Mouse (Mus musculus): ENCODE data around the gene Abhd13. TPM values are rescaled to one million over a fixed set of nuclear protein-coding genes. Genes with fewer than 3 reads are reported as not detected.

Abhd13 gene
- polyA plus RNA-seq, 1 experiment from 2014 or later = 19.4 TPM

- H3K27ac ChIP-seq (replicated peaks) = no peak overlapping the region
- ATAC-seq (ENCODE audit: low FRiP score, low read depth) = no peak
- 42% methylated on average over 15 of the region's 15 CpGs for WGBS
Observed at GRCm38 (mm10) chr8:9977016-9977415, 491 bp upstream of the Abhd13 start.

GRCm38 (mm10) chr8:9978475-9979230 is 1.1 kb downstream of the Abhd13 start:
- Histone ChIP-seq H3K4me2 (replicated peaks) (peak overlapping the region; percentile 81), H3K9me3 (no peaks in the 10 kb centered on the region), H3K4me1 (peaks cover 34% of the 10 kb centered on the region), H3K27me3 (no peaks in the 10 kb centered on the region), H3K27ac (replicated peaks) (no peak overlapping the region), H3K36me3 (peaks cover 7% of the 10 kb centered on the region), H3K9ac (replicated peaks) (peak overlapping the region; percentile 89), H3K4me3 (peak overlapping the region; percentile 83)
- no peak for ATAC-seq (ENCODE audit: low FRiP score, low read depth)
- WGBS = 62% methylated on average over 18 of the region's 18 CpGs

More at GRCm38 (mm10) chr8:9977016-9977415, 491 bp upstream of the Abhd13 start:
- Histone ChIP-seq H3K4me3 (peak overlapping the region; percentile 83), H3K9ac (replicated peaks) (0 out of 2 replicates have a peak overlapping the region, but pooled peaks have one; percentile 89), H3K36me3 (peaks cover 14% of the 10 kb centered on the region), H3K9me3 (no peaks in the 10 kb centered on the region), H3K27me3 (no peaks in the 10 kb centered on the region), H3K4me2 (replicated peaks) (peak overlapping the region; percentile 81), H3K4me1 (peaks cover 34% of the 10 kb centered on the region)

- Histone ChIP-seq H3K27ac (replicated peaks) (no peak overlapping the region), H3K4me2 (replicated peaks) (no peak overlapping the region), H3K27me3 (no peaks in the 10 kb centered on the region), H3K36me3 (peaks cover 11% of the 10 kb centered on the region), H3K4me1 (peaks cover 34% of the 10 kb centered on the region), H3K4me3 (no peak overlapping the region), H3K9ac (replicated peaks) (no peak overlapping the region), H3K9me3 (no peaks in the 10 kb centered on the region)
- 84% methylated on average over 1 of the region's 1 CpGs for WGBS
- no peak for ATAC-seq (ENCODE audit: low FRiP score, low read depth)
Observed at GRCm38 (mm10) chr8:9979746-9980145, 2.2 kb downstream of the Abhd13 start.

GRCm38 (mm10) chr8:9980188-9980587 is 2.7 kb downstream of the Abhd13 start:
- no peak overlapping the region for H3K4me2 ChIP-seq (replicated peaks)
- ATAC-seq (ENCODE audit: low FRiP score, low read depth) = no peak
- no peaks in the 10 kb centered on the region for H3K9me3 ChIP-seq
- H3K36me3 ChIP-seq = peaks cover 11% of the 10 kb centered on the region
- no peak overlapping the region for H3K4me3 ChIP-seq
- H3K9ac ChIP-seq (replicated peaks) = no peak overlapping the region
- no peaks in the 10 kb centered on the region for H3K27me3 ChIP-seq
- H3K27ac ChIP-seq (replicated peaks) = no peak overlapping the region
- H3K4me1 ChIP-seq = peaks cover 31% of the 10 kb centered on the region

- no peaks in the 10 kb centered on the region for H3K4me1 ChIP-seq
- H3K9ac ChIP-seq (replicated peaks) = no peak overlapping the region
- no peak overlapping the region for H3K4me3 ChIP-seq
- no peak for ATAC-seq (ENCODE audit: low FRiP score, low read depth)
- H3K27me3 ChIP-seq = peaks cover 37% of the 10 kb centered on the region
- no peak overlapping the region for H3K4me2 ChIP-seq (replicated peaks)
- no peaks in the 10 kb centered on the region for H3K36me3 ChIP-seq
- 84% methylated on average over 7 of the region's 7 CpGs for WGBS
- H3K9me3 ChIP-seq = no peaks in the 10 kb centered on the region
- no peak overlapping the region for H3K27ac ChIP-seq (replicated peaks)
Observed at GRCm38 (mm10) chr8:10004115-10004514, 26.6 kb downstream of the Abhd13 start.

GRCm38 (mm10) chr8:10006156-10006985 is 28.9 kb downstream of the Abhd13 start, which contains the start of gene Tnfsf13b:
TSS of gene Tnfsf13b (plus strand) at chr8:10006467.
- Histone ChIP-seq H3K27ac (replicated peaks) (no peak within 1 kb of the TSS), H3K4me3 (peak within 1 kb of the TSS; percentile 49), H3K4me1 (no peaks in the 10 kb centered on the region), H3K4me2 (replicated peaks) (peak within 1 kb of the TSS; percentile 71), H3K9ac (replicated peaks) (peak within 1 kb of the TSS; percentile 48), H3K36me3 (no peaks in the 10 kb centered on the region), H3K27me3 (peaks cover 37% of the 10 kb centered on the region), H3K9me3 (no peaks in the 10 kb centered on the region)
- no peak for ATAC-seq (ENCODE audit: low FRiP score, low read depth)
- WGBS = 73% methylated on average over 16 of the region's 16 CpGs

- Histone ChIP-seq H3K4me2 (replicated peaks) (peak overlapping the region; percentile 71), H3K4me3 (peak overlapping the region; percentile 49), H3K4me1 (no peaks in the 10 kb centered on the region), H3K9me3 (no peaks in the 10 kb centered on the region), H3K27me3 (peaks cover 37% of the 10 kb centered on the region), H3K27ac (replicated peaks) (no peak overlapping the region), H3K36me3 (no peaks in the 10 kb centered on the region), H3K9ac (replicated peaks) (peak overlapping the region; percentile 48)
- ATAC-seq (ENCODE audit: low FRiP score, low read depth) = peak; percentile 76
- 7% methylated on average over 29 of the region's 29 CpGs for WGBS
Observed at GRCm38 (mm10) chr8:10006986-10007659, 29.6 kb downstream of the Abhd13 start.

- peaks cover 37% of the 10 kb centered on the region for H3K27me3 ChIP-seq
- no peak for ATAC-seq (ENCODE audit: low FRiP score, low read depth)
- H3K4me1 ChIP-seq = no peaks in the 10 kb centered on the region
- no peaks in the 10 kb centered on the region for H3K36me3 ChIP-seq
- 36% methylated on average over 6 of the region's 6 CpGs for WGBS
- H3K9me3 ChIP-seq = no peaks in the 10 kb centered on the region
- H3K4me2 ChIP-seq (replicated peaks) = peak overlapping the region; percentile 71
- peak overlapping the region; percentile 49 for H3K4me3 ChIP-seq
- peak overlapping the region; percentile 48; the same call in 1 of the 2 replicates for H3K9ac ChIP-seq (replicated peaks)
- no peak overlapping the region for H3K27ac ChIP-seq (replicated peaks)
Observed at GRCm38 (mm10) chr8:10007660-10008028, 30.1 kb downstream of the Abhd13 start.

GRCm38 (mm10) chr8:10016252-10016651 is 38.7 kb downstream of the Abhd13 start:
- peaks cover 6% of the 10 kb centered on the region; the same call in 1 of the 2 replicates for H3K27me3 ChIP-seq
- no peak overlapping the region for H3K27ac ChIP-seq (replicated peaks)
- H3K4me1 ChIP-seq = peaks cover 5% of the 10 kb centered on the region; the same call in 1 of the 2 replicates
- H3K9ac ChIP-seq (replicated peaks) = no peak overlapping the region
- H3K9me3 ChIP-seq = no peaks in the 10 kb centered on the region
- no peak overlapping the region for H3K4me3 ChIP-seq
- ATAC-seq (ENCODE audit: low FRiP score, low read depth) = no peak
- 67% methylated on average over 1 of the region's 1 CpGs for WGBS
- no peak overlapping the region for H3K4me2 ChIP-seq (replicated peaks)
- H3K36me3 ChIP-seq = no peaks in the 10 kb centered on the region

- H3K4me2 ChIP-seq (replicated peaks) = no peak overlapping the region
- H3K36me3 ChIP-seq = no peaks in the 10 kb centered on the region
- no peak for ATAC-seq (ENCODE audit: low FRiP score, low read depth)
- no peak overlapping the region for H3K27ac ChIP-seq (replicated peaks)
- H3K4me3 ChIP-seq = no peak overlapping the region
- H3K9me3 ChIP-seq = no peaks in the 10 kb centered on the region
- H3K4me1 ChIP-seq = peaks cover 5% of the 10 kb centered on the region; the same call in 1 of the 2 replicates
- WGBS = 87% methylated on average over 3 of the region's 3 CpGs
- H3K9ac ChIP-seq (replicated peaks) = no peak overlapping the region
- H3K27me3 ChIP-seq = peaks cover 6% of the 10 kb centered on the region; the same call in 1 of the 2 replicates
Observed at GRCm38 (mm10) chr8:10017231-10017630, 39.7 kb downstream of the Abhd13 start.

- ATAC-seq (ENCODE audit: low FRiP score, low read depth) = no peak
- 70% methylated on average over 8 of the region's 8 CpGs for WGBS
- H3K27ac ChIP-seq (replicated peaks) = no peak overlapping the region
Observed at GRCm38 (mm10) chr8:10030320-10031060, 53.0 kb downstream of the Abhd13 start.

More at GRCm38 (mm10) chr8:10030320-10031060, 53.0 kb downstream of the Abhd13 start:
- Histone ChIP-seq H3K27me3 (no peaks in the 10 kb centered on the region), H3K9ac (replicated peaks) (no peak overlapping the region), H3K4me3 (no peak overlapping the region), H3K4me2 (replicated peaks) (no peak overlapping the region), H3K36me3 (no peaks in the 10 kb centered on the region), H3K4me1 (no peaks in the 10 kb centered on the region), H3K9me3 (no peaks in the 10 kb centered on the region)

Data from midbrain, embryonic 12.5 days (tissue).